Mouse (Mus musculus) neural tube, embryonic 14.5 days (tissue): ENCODE measurements around the gene Set. TPM values are rescaled to one million over a fixed set of nuclear protein-coding genes. Genes with fewer than 3 reads are reported as not detected.

Source experiments
- ATAC-seq: fragments of 200-750 bp; cut with Nextera tagmentation; 2 replicates; pipeline ENCODE4 v1.8.0; 2017; ENCODE audit warnings: low read depth, mild to moderate bottlenecking, moderate TSS enrichment, moderate library complexity
- H3K27ac ChIP-seq: fragments of 300-500 bp; sonication (generic); 2 replicates; pipeline ENCODE4 v1.5.1; 2014; ENCODE audit warnings: low read depth, mild to moderate bottlenecking, control low read depth, low read length, moderate library complexity, mixed read lengths
- H3K27me3 ChIP-seq: fragments of 300-500 bp; sonication (generic); 2 replicates; pipeline ENCODE4 v1.6.1; 2014; ENCODE audit warnings: low read length; ENCODE audit not compliant: control insufficient read depth, insufficient read depth
- H3K36me3 ChIP-seq: fragments of 300-500 bp; sonication (generic); 2 replicates; pipeline ENCODE4 v1.6.1; 2014; ENCODE audit warnings: low read length, mixed read lengths; ENCODE audit not compliant: control insufficient read depth, insufficient read depth
- H3K4me1 ChIP-seq: fragments of 300-500 bp; sonication (generic); 2 replicates; pipeline ENCODE4 v1.6.1; 2014; ENCODE audit warnings: low read length; ENCODE audit not compliant: control insufficient read depth, insufficient read depth
- H3K4me2 ChIP-seq: fragments of 300-500 bp; sonication (generic); 2 replicates; pipeline ENCODE4 v1.6.1; 2014; ENCODE audit warnings: mild to moderate bottlenecking, low read depth, low read length, control low read depth
- H3K4me3 ChIP-seq: fragments of 300-500 bp; sonication (generic); 2 replicates; pipeline ENCODE4 v1.5.1; 2014; ENCODE audit warnings: low read depth, low read length, control low read depth, mixed read lengths
- H3K9ac ChIP-seq: fragments of 300-500 bp; sonication (generic); replicated peaks from 2 replicates; pipeline ENCODE4 v1.6.1; 2014; ENCODE audit warnings: low read depth, mild to moderate bottlenecking, control low read depth, low read length, mixed read lengths
- H3K9me3 ChIP-seq: fragments of 300-500 bp; sonication (generic); 2 replicates; pipeline ENCODE4 v1.6.1; 2016; ENCODE audit warnings: low read length; ENCODE audit not compliant: control insufficient read depth
- WGBS: fragments of 180-500 bp; shearing (Covaris S2); extraction: QIAGEN DNeasy Blood & Tissue Kit; methylation state at CpG from one replicate; pipeline ENCODE4 v1.1.7; 2014; 5-methylcytosine and 5-hydroxymethylcytosine counted together
- polyA plus RNA-seq: library from polyadenylated mRNA; unstranded; fragments of >200 nt; fragmentation: Nextera tagmentation; extraction: Ambion mirVana; gene quantifications from 2 replicates; pipeline ENCODE4 v1.2.1, GENCODE M21; 2014

Set gene
- polyA plus RNA-seq, 1 experiment from 2014 or later, result 315 TPM

DNA sequence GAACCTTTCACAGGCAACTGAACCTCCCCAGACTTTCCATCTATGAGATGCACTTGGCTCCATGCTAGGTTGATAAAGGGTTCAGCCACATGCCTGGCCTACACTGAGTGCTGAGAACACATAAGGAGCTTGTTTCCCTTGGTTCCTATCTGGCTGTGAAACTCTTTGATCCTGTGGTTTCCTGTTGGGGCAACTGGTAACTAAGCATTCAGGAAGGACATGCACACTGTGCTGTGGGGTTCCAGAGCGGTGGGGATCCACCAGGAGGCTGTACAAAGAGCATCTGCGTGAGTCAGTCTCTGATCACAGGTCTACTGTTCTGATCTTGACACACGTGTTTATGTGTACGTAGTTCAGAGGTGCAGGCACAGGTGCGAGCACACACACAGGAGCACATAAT is 55.4 kb downstream of the Set start:
- Histone ChIP-seq H3K9me3 (no peaks in the 10 kb centered on the region), H3K4me2 (no peak overlapping the region), H3K4me3 (no peak overlapping the region), H3K27ac (no peak overlapping the region), H3K27me3 (no peaks in the 10 kb centered on the region), H3K9ac (no peak overlapping the region), H3K36me3 (peaks cover 42% of the 10 kb centered on the region), H3K4me1 (no peaks in the 10 kb centered on the region)
- ATAC-seq, result no peak
- WGBS, result 91% methylated on average over 5 of the region's 5 CpGs

- H3K4me3 ChIP-seq, result no peak overlapping the region
- no peak overlapping the region for H3K9ac ChIP-seq
- 11% methylated on average over 6 of the region's 6 CpGs for WGBS
- H3K36me3 ChIP-seq, result no peaks in the 10 kb centered on the region; the same call in 1 of the 2 replicates
- peak overlapping the region; percentile 35; the same call in 1 of the 2 replicates for H3K27ac ChIP-seq
- H3K27me3 ChIP-seq, result no peaks in the 10 kb centered on the region
- H3K9me3 ChIP-seq, result no peaks in the 10 kb centered on the region
- no peak overlapping the region for H3K4me2 ChIP-seq
- no peak for ATAC-seq
- H3K4me1 ChIP-seq, result peaks cover 30% of the 10 kb centered on the region
Observed at GRCm38 (mm10) chr2:30119641-30120051, 62.5 kb downstream of the Set start.

DNA sequence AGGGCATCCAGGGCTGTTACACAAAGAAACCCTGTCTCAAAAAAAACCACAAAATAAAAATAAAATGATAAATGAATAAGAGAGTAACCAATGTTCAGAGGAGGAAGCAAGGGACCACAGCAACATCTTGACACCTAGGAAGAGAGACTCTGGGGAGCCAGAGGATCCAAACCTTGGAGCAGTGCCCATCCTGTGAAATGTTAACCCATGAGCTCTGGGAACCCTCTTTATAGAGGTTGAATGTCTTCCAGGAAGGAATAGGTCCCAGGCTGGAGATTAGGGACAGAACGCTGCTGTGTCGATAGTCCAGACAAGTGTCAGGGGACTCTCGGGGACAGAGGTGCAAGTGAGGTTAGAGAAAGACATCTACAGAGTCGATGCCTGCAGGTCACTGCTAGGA is 63.1 kb downstream of the Set start:
- H3K4me3 ChIP-seq, result no peak overlapping the region
- H3K27me3 ChIP-seq, result no peaks in the 10 kb centered on the region
- H3K27ac ChIP-seq, result no peak overlapping the region; the same call in 1 of the 2 replicates
- 61% methylated on average over 4 of the region's 4 CpGs for WGBS
- peaks cover 34% of the 10 kb centered on the region for H3K4me1 ChIP-seq
- H3K4me2 ChIP-seq, result no peak overlapping the region
- no peak for ATAC-seq
- H3K9me3 ChIP-seq, result no peaks in the 10 kb centered on the region
- H3K9ac ChIP-seq, result no peak overlapping the region
- no peaks in the 10 kb centered on the region; the same call in 1 of the 2 replicates for H3K36me3 ChIP-seq

Other genes with a start within 250 kb of the Set start
- gene Urm1, start 237.3 kb upstream of the Set start, polyA plus RNA-seq, result 21.8 and 24.6 TPM in 2 replicates
- 21.4 and 22.9 TPM in 2 replicates for gene Cercam, start 188.2 kb upstream of the Set start, polyA plus RNA-seq
- 68.2 and 68.6 TPM in 2 replicates for gene Odf2, start 168.2 kb upstream of the Set start, polyA plus RNA-seq
- gene Gle1, start 122.0 kb upstream of the Set start, polyA plus RNA-seq, result 66.2 and 67.4 TPM in 2 replicates
- 381 and 422 TPM in 2 replicates for gene Sptan1, start 91.8 kb upstream of the Set start, polyA plus RNA-seq
- 57.4 and 74.1 TPM in 2 replicates for gene Wdr34, start 8.5 kb upstream of the Set start, polyA plus RNA-seq
- 0.70 and 1.5 TPM in 2 replicates for gene Pkn3, start 20.3 kb downstream of the Set start, polyA plus RNA-seq
- 24.6 and 28.8 TPM in 2 replicates for gene Zdhhc12, start 36.3 kb downstream of the Set start, polyA plus RNA-seq
- 16.0 and 20.9 TPM in 2 replicates for gene Zer1, start 67.2 kb downstream of the Set start, polyA plus RNA-seq
- 20.3 and 23.6 TPM in 2 replicates for gene Tbc1d13, start 76.4 kb downstream of the Set start, polyA plus RNA-seq
- 27.1 and 30.4 TPM in 2 replicates for gene Endog, start 114.1 kb downstream of the Set start, polyA plus RNA-seq
- gene Spout1, start 121.1 kb downstream of the Set start, polyA plus RNA-seq, result 59.5 and 64.2 TPM in 2 replicates
- 14.5 and 19.5 TPM in 2 replicates for gene Kyat1, start 148.5 kb downstream of the Set start, polyA plus RNA-seq
- 54.0 and 62.2 TPM in 2 replicates for gene Lrrc8a, start 180.3 kb downstream of the Set start, polyA plus RNA-seq
- gene Gm28035, start 183.2 kb downstream of the Set start, polyA plus RNA-seq, result 0.15 and 0.17 TPM in 2 replicates
- gene Phyhd1, start 208.8 kb downstream of the Set start, polyA plus RNA-seq, result 4.5 and 5.1 TPM in 2 replicates
- gene Gm28038, start 223.7 kb downstream of the Set start, polyA plus RNA-seq, result not detected in 2 replicates
- gene Dolk, start 229.0 kb downstream of the Set start, polyA plus RNA-seq, result 36.4 and 39.4 TPM in 2 replicates
- 21.8 and 25.3 TPM in 2 replicates for gene Nup188, start 229.0 kb downstream of the Set start, polyA plus RNA-seq